Mouse (Mus musculus) cerebellum, postnatal 36 days (tissue): Measurements from ENCODE around the gene Peli1.

Experiments used
- DNase-seq, 2 experiments: peaks; one replicate each; pipeline ENCODE4 v3.0.0; 2021 to 2022; ENCODE audit warnings: mixed read lengths in 2 of 2

The Peli1 gene

DNA sequence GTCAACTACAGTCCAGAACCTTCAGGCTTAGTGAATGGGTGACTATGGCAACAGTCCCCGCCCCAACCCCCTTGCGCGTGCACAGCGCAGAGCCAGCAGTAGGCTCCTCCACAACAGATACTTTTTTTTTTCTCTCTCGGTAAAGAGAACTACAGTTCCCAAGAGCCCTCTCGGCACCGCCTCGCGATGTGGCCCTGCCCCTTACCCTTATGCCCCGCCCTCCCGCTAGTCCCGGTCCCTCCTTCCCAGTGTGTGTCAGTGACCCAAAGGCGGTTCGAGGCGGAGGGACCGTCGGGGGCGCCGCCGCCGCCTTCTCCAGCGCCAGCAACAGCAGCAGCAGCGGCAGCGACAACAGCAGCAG, at the start of gene Peli1:
Peli1 (plus strand) TSS at position 225 of the 361 bp plus-strand sequence.
- peak; percentile 87 to 90 for DNase-seq

DNA sequence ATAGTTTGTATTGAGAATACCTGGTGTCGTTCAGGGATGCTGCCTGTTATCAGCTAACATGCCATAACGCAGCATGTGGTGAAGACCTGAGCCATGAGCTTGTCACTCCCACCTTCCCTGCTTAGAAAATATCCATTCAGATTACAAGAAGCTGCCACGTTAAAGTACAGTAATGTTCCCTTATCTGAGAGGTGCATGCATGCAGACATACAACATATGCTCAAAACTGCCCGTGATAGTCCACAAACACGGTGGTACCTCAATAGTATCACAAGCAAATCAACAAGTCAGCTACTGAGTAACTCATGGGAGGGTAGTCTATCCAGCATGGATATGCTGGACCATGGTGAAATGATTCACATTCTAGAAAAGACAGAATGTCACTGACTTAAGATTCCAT, 48.5 kb upstream of the Peli1 start:
- DNase-seq: no peak

DNA sequence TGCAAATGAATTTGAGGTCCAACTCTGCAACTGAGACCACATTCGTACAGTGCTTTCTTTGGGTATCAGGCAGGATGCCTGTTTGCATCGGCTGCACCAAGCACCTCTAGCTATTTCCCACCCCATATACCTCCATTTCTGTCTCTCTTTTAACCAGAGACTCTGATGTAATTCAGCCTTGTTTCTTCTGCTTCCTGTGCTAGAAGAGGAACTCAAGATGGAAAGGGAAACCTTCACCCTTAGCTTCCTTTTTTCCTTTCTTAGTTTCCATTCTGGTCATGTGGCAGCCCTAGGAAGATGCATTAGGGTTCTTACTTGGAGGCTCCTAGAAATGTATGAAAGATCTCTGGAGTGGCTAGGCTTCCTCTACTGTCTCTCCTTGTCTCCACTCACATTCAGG, 44.9 kb upstream of the Peli1 start:
- no peak for DNase-seq

DNA sequence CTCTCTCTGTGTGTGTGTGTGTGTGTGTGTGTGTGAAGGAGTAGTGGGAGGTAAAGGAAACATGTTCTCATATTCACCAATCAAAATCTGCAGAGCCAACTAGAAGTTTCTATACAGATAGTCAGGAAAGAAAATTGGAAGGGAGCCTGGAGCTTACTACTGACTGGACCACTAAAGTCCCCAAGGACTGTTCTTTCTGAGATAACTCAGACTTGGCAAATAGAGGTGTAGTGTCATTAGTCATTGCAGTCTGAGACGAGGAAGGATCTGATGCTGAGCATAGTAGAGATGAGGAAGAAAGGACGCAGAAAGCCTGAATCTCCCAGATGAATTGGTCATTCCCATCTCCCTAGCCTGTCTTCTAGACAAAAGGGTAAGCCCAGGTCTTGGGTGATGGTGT, 43.2 kb upstream of the Peli1 start:
- DNase-seq: no peak

DNA sequence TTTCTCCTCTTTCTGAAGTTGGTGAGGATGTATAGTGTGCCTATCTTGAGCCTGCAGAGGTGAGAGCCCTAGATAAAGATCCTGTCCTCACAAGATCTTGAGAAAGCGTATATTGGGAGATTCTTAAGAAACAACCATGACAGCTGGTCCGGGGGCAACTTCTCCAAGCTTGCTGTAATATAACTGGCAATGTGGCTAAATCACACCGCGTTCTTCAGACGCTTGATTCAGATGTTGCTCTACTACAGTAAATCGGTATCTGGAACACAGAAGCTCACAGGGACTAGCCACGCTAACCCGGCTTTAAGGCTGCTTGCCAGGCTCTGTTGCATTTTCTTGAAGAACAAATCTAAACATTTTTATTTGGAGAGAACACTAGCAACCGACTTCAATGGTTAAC, 39.4 kb upstream of the Peli1 start:
- DNase-seq: no peak

DNA sequence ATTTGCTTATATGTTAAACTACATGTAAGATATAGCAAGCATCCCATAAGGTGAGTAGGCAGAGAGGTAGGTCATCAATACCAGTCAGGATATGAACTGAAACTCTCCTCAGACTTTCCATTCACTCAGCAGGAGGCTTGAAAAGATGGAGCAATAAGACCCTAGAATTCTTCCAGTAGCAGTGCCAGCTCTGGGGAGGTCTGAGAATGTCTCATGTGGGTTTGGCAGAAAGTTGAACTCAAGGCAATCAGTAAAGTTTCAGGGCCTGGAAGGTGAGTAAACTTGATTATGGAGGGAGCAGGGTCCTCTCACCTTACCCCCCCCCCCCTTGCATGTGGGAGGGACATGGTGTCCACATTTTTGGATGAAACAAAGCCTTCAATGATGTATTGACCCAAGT, 36.5 kb upstream of the Peli1 start:
- no peak for DNase-seq

DNA sequence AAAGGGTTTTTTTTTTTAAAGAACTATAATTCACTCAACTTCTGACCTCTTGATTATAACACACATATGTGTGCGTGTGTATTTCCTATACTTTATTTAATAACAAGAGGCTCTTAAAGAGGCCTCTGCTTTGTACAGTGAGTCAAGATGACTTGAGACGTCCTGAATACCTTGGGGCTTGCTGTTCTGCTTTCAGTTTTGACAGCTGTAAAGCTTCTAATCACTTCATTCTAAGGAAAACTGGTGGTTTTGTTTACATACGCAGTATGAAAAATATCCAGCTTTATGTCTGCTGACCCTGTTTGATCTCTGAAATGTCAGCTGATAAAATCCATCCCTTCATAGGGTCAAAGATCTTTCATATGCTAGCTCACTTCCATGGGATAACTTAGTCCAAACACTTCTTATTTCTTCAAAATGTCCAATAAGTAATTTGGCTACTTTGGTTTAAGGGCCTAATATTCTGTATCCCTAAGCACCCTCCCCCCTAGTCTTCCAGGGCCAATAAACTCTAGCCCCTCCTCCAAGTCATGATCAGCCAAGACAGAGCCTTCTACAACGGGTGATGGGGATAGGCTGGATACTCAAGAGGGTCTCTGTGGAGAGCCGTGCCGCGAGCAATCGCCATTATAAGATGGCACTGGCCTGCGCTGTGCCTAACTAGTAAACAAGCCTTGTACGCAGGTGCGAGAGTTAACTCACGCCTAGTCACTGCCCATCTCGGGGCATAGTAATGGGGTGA, 34.8 kb upstream of the Peli1 start:
- DNase-seq: no peak

DNA sequence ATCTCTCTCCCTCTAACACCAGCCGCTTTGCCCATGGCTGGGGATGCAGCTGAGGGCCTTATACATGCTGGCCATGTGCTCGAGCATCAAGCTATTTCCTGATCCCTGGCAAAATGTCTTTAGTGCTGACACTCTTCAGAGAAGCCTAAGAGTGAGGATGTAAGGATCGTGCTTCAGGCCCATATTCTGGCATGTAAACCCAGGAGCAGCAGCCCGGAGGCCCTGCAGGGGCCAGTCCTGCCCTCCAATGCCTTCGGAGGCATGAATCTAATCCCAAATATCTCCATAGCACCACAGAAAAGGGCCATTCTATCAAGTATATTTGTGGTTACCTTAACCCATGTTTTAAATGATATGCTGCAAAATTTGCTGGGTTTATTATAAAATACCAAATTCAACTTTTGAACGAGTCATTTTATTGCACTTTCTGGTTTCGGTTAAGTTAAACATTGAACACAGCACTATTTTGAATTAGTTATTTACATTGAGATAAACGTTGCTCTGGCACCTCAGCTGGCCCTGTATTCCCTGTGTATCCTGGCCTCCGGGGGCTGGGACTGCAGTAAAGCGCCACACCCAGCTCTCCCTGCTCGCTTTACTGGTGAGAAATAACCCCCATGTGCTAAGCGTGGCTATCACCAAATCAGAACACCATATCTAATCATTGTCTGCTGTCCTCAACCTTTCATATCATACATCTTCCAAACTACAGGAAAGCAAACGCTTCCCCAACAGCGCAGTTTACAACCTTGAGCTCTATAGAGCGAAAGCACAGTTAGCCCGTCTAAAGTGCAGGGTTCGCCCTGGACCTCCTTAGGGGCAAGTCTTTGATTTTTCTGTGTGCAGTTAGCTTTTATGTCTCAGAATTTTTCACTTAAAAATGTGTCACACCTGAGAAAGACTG, 33.3 kb upstream of the Peli1 start:
- DNase-seq: no peak

DNA sequence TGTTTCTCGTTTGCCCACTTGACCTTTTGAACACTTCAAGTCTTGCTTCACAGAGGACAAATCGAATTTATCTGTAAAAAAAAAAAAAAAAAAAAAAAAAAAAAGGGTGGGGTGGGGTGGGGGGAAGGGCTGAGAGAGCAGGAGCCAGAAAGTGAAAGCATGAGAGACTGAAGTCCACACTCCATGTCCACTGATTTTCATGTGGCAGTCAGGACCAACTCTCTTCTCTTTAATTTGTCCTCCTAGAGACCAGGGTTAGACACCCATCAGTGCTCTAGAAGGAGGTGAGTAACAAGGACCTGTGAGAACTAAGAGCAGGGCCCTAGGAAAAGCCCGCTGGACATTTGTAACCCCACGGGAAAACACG, 32.7 kb upstream of the Peli1 start:
- DNase-seq: no peak

DNA sequence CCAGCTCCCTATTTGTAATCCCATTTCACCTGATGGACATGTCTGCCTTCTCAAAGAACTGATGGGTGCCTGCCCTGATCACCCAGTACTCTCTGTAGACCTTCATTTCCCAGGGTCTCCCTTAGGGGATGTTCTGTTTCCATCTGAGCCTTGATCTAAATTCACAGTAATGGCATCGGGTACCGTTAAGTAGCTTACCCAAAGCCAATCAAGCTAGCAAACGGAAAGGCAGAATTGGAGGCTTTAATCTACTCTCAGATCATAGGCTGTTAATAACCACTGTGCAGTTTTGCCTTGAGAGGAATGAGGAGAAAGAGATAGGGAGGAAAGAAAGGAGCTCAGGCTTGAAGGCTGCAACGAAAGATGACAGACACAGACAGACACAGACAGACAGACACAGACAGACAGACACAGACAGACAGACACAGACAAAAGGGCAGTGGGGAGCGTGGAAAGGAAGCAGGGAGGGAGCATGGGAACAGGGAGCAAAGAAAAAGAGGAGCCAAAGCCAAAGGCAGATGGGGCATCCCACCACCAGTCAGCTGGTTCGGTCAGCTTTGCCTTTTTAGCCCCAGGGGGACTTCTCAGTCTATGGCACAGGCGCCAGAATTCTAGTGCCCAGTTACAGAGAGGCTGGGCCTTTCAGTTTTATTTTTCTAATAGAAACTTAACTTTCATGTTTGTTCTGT, 30.6 kb upstream of the Peli1 start:
- no peak for DNase-seq

DNA sequence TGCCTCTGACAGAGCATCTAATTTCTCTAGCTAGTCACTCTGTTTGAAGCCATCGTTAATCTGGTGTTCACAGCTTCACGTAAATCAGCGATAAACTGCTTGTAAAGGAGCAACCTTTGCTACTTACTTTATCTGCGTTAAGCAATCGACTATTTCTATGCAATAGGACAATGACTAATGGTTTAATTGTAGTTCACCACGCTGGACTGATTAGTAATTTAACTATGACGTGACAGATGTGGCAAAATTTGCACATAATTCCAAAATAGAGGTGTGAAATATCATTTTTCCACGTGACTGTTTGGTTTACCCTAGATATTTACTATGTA, 30.1 kb upstream of the Peli1 start:
- DNase-seq: no peak

DNA sequence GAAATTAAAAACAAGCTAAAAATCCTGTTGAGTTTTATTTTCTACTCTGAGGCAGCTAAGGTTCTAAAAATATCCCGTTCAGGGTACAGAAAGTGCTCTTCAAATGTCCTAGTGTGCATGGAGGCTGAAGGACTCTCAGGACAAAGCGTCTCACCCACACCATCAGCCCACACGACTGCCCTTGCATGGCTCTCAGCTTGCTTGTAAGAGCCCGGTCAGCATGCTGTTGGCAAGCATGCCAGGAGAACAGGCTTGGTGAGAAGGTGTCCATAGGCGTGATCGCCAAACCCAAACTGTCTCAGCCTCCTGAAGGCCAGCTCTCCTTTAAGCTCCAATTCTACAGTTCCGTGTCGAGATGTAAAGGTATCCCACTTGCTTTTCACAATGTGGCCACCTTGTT, 29.7 kb upstream of the Peli1 start:
- DNase-seq: peak; percentile 14

DNA sequence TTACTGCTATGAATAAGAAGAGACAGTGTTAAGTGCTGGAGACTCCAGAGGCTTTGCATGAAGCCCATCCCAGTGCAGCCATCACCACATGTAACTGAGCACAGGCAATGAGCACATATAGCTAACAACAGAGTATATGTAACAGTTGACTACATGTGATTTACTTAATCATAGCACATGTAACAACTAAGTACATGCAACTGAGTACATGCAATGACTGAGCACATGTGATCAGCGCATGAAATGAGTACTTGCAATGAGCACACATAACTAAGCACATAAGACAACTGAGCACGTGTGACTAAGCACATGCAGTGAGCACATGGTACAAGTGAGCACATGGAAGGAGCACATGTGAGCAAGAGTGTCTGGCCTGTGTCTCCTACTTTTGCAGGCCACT, 29.0 kb upstream of the Peli1 start:
- DNase-seq: no peak

DNA sequence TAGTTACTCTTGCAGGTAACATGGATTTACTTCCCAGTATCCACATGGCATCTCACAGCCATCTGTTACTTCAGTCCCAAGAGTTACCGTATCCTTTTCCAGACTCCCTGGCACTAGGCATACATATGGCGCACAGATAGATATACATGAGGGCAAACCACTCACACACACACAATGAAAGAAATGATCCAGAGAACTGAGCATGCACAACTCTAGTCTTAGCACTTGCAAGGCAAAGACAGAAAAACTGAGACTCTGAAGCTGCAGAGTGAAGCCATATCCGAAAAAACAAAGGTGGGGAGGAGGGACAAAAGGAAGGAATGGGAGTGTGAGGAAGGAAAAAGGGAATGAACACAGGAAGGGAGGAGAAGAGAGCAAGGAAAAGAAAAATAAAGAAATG, 27.8 kb upstream of the Peli1 start:
- no peak for DNase-seq

DNA sequence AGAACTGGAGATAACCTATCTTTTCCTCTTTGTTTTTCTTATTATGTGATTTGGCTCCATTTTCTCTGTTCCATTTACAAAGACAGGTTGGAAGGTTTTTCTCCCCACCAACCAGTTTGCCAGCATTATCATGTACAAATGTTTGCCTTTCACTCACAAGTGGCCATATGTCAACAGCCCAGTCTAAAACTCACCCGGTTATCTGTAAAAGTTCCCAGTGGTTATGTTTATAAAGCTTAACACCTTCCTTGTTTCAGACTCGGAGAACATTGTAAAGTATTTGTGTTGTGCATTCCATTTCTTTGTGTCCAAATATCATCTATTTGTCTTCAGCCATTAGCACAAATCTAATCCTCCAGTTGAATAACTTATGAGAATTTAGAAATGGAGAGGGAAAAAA, 11.7 kb upstream of the Peli1 start:
- no peak for DNase-seq

DNA sequence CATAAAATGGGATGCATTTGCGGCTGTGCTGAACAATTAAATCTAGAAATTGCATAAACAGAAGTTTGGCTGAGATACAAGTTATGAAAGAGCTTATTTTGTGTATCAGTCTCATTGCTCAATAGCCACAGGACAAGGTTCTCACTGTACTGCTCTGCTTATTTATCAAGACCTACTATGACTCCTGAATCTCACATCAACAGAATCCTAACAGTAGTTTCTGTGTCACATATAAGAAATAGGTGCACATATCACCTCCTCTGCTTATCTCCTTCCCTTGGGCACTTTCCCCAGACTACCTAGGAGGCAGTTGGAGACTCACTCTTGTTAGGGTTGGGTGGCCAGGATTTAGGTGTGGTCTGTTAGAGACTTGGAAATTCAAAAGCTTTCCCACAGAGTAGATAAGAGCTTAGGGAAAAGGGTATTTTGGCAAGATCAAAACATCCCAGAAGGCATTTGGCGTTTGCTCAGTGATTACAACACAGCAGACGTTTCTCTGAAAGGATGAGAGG, 11.2 kb upstream of the Peli1 start:
- DNase-seq: no peak

DNA sequence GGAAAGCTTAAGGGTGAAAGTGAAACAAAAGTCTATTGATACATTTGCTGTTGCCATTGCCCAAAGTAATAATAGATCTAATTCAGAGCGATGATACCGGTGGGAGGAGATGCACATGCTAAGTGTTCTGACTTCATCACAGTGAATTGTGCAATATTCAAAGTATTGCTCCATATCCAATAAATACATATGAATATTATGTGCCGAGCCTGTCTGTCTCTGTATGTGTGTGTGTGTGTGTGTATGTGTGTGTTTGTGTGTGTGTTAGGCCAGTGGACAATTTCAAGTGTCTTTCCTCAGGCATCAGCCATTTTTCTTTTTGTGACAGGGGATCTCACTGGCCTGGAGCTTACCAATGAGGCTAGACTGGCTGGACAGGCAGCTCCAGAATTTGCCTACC, 9.9 kb upstream of the Peli1 start:
- DNase-seq: no peak

DNA sequence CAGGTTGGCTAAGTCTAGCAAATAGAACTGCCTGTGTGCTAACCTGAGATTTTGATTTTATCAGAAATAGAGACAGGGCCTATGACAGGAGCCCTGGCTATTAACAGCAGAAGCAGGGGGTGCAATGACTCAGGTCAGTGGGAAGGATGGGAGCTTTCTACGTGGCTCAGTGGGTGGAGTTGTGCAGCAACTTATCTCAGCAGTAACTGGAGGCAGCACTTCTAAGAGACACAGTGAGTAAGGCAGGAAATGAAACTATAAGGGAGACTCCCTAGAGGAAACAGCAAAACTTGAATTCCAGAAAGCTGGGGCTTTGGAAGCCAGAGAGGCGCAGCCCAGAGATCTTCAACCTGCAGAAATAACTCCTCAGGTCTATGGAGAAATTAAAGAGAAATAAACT, 8.4 kb upstream of the Peli1 start:
- DNase-seq: no peak

DNA sequence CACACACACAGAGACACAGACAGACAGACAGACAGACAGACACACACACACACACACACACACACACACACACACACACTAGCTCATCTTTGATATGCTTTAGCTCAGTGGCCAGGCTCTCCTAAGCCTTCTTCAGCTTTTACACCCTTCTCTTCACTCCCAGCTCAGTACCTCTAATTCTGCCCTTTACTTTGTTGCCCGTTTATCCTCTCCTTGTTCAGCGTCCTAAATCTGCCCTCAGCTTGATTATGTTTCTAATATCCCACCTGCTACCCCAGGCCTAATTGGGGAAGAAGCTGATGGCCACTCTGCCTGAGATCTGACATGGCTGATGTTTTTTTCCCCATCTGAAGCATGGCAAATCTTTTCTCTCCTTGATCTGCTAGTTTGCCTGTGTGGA, 2.7 kb upstream of the Peli1 start:
- no peak for DNase-seq

DNA sequence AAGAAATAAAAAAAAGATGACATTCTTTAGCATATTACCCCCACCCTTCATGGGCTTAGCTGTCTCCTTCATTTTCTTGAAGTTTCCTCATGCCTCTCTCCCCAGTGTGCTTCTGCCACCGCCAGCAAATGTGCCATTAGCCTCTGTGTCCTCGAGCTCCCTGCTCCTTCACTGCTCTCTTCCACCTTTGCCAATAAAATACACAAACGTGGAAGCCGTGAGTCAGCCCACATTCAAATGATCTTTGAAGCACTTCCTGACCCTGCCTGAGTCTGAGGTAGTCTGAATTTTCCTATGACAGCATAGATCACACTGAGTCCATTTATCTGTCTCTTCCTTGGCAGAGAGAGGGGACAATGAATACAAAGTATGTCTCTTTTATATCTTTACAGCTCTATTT, 1.5 kb upstream of the Peli1 start:
- DNase-seq: no peak

DNA sequence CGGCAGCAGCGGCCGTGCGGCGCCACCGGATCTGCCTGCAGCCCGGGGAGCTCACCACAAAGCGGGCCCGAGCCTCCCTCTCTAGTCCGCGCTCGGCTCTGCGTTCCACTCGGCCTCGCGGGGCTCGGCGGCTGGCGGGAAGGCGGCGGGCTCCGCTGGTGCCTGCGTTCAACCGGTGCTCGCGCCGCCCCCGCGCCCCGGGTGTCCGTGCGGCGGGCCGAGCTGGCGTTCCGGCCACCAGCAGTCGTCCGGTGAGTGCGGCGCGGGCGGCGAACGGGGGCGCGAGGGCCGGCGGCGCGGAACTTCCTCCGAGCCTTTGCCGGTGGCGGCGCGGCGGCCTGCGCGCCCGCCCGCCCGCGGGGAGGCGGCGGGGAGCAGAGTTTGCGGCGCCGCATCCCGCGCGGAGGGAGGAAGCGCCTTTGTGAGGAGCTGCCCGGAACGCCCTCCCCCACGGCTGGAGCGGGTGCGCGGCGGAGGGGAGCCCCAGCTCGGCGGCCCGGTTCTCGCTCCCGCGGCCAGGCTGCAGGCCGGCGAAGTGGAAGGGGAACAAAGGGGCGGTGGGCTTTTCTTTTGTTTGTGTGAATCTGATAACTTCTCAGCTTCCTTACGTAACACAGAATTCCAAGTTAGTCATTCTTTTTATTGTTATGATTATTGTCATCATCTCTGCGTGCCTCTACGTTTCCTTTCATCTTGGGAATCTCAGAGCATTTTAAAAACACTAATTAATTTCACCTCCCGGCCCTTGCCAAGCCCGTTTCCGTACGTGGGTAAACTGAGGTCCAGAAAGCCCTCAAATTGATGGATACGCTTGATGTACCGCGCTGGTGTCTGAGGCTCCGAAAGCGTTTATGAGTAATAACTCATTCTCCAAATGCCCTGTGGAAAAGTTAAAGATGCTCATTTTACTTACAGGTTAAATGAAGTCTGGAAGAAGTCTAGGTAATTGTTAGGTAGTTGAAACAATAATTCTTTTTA, 626 bp downstream of the Peli1 start:
- DNase-seq: peak in 1 of 2 experiments; percentile 64

DNA sequence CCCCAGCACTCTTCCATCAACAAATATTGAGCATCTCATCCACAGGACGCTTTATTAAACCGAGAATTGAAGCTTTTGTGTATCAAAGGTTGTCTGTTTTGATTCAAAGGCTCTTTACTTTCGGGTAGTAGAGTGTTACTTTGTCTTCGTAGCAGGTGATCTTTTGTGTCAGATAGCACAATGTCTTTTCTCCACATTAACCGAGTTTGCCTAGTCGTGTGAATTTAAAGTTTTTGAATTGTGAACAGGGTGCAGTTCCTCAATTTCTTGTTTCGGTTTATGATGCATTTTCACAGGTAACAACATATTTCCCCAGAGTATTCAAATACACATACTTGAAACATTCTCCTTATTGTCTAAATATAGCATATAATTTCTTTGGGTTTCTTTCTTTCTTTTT, 1.5 kb downstream of the Peli1 start:
- no peak for DNase-seq
